Mouse (Mus musculus) liver, postnatal 0 days (tissue): ENCODE results near the gene Cep128. TPM values are rescaled to one million over a fixed set of nuclear protein-coding genes. Genes with fewer than 3 reads are reported as not detected.

ENCODE experiments used
- ATAC-seq: fragments of 200-750 bp; cut with Nextera tagmentation; 2 replicates; pipeline ENCODE4 v1.8.0; 2017; ENCODE audit warnings: mild to moderate bottlenecking, moderate library complexity
- DNase-seq: peaks from one replicate; pipeline ENCODE4 v3.0.0-alpha.2; 2016
- H3K27ac ChIP-seq: fragments of 300-500 bp; sonication (generic); 2 replicates; pipeline ENCODE4 v1.5.1; 2014; ENCODE audit warnings: antibody characterized with exemption, moderate library complexity, mild to moderate bottlenecking, low read depth
- H3K27me3 ChIP-seq: fragments of 300-500 bp; sonication (generic); 2 replicates; pipeline ENCODE4 v1.6.1; 2014; ENCODE audit warnings: low read length, control low read depth, mixed read lengths; ENCODE audit not compliant: insufficient read depth
- H3K36me3 ChIP-seq: fragments of 300-500 bp; sonication (generic); replicated peaks from 2 replicates; pipeline ENCODE4 v1.6.1; 2014; ENCODE audit warnings: mild to moderate bottlenecking, control low read depth, low read length, moderate library complexity, mixed read lengths; ENCODE audit not compliant: insufficient read depth
- H3K4me1 ChIP-seq: fragments of 300-500 bp; sonication (generic); 2 replicates; pipeline ENCODE4 v1.6.1; 2014; ENCODE audit warnings: antibody characterized with exemption, mild to moderate bottlenecking, control low read depth; ENCODE audit not compliant: insufficient read depth
- H3K4me2 ChIP-seq: fragments of 300-500 bp; sonication (generic); 2 replicates; pipeline ENCODE4 v1.6.1; 2014; ENCODE audit warnings: low read depth, mild to moderate bottlenecking, low read length, moderate library complexity, mixed read lengths
- H3K4me3 ChIP-seq: fragments of 300-500 bp; sonication (generic); 2 replicates; pipeline ENCODE4 v1.5.1; 2014; ENCODE audit warnings: low read depth, low read length
- H3K9ac ChIP-seq: fragments of 300-500 bp; sonication (generic); replicated peaks from 2 replicates; pipeline ENCODE4 v1.6.1; 2014; ENCODE audit warnings: mild to moderate bottlenecking, moderate library complexity
- H3K9me3 ChIP-seq: fragments of 300-500 bp; sonication (generic); 2 replicates; pipeline ENCODE4 v1.6.1; 2016; ENCODE audit warnings: mild to moderate bottlenecking, control low read depth, low read length, mixed read lengths
- CTCF ChIP-seq: sonication (generic); IDR thresholded peaks from 2 replicates; pipeline ENCODE4 v1.5.1; 2016; ENCODE audit warnings: antibody characterized with exemption, low read depth
- EP300 ChIP-seq: IDR thresholded peaks from 2 replicates; pipeline ENCODE4 v1.6.1; 2016; ENCODE audit warnings: antibody characterized with exemption, low read depth, mild to moderate bottlenecking
- WGBS: fragments of 180-500 bp; shearing (Covaris S2); extraction: QIAGEN DNeasy Blood & Tissue Kit; methylation state at CpG from one replicate; pipeline ENCODE4 v1.1.7; 2014; ENCODE audit not compliant: insufficient replicate concordance; 5-methylcytosine and 5-hydroxymethylcytosine counted together
- polyA plus RNA-seq: library from polyadenylated mRNA; unstranded; fragments of >200 nt; fragmentation: Nextera tagmentation; extraction: Ambion mirVana; gene quantifications from 2 replicates; pipeline ENCODE4 v1.2.1, GENCODE M21; 2015

Gene Cep128
- polyA plus RNA-seq, 1 experiment from 2014 or later: 3.7 TPM

- no peaks in the 10 kb centered on the region for H3K36me3 ChIP-seq
- TF ChIP-seq EP300 (no peak), CTCF (no peak)
- ATAC-seq (no peak), DNase-seq (no peak)
- 68% methylated on average over 6 of the region's 6 CpGs for WGBS
- H3K4me3 ChIP-seq: no peak overlapping the region
- no peak overlapping the region for H3K27ac ChIP-seq
- no peak overlapping the region for H3K9ac ChIP-seq
- H3K27me3 ChIP-seq: no peaks in the 10 kb centered on the region
- H3K9me3 ChIP-seq: no peaks in the 10 kb centered on the region
- no peaks in the 10 kb centered on the region for H3K4me1 ChIP-seq
- H3K4me2 ChIP-seq: no peak overlapping the region
These were observed 371.2 kb downstream of the Cep128 start for GRCm38 (mm10) chr12:91013043-91013442.

GRCm38 (mm10) chr12:91012184-91012583, 372.0 kb downstream of the Cep128 start:
- Histone ChIP-seq H3K9me3 (no peaks in the 10 kb centered on the region), H3K27me3 (no peaks in the 10 kb centered on the region), H3K4me2 (no peak overlapping the region), H3K4me1 (no peaks in the 10 kb centered on the region), H3K4me3 (no peak overlapping the region), H3K27ac (no peak overlapping the region), H3K9ac (no peak overlapping the region), H3K36me3 (no peaks in the 10 kb centered on the region)
- DNase-seq: no peak
- ATAC-seq: no peak
- 68% methylated on average over 4 of the region's 4 CpGs for WGBS
- TF ChIP-seq CTCF: no peak
- no peak for TF ChIP-seq EP300

GRCm38 (mm10) chr12:91008736-91009135, 375.5 kb downstream of the Cep128 start:
- Histone ChIP-seq H3K4me2 (no peak overlapping the region), H3K4me1 (no peaks in the 10 kb centered on the region), H3K9ac (no peak overlapping the region), H3K9me3 (no peaks in the 10 kb centered on the region), H3K27ac (no peak overlapping the region), H3K27me3 (no peaks in the 10 kb centered on the region), H3K36me3 (no peaks in the 10 kb centered on the region), H3K4me3 (no peak overlapping the region)
- WGBS: 61% methylated on average over 5 of the region's 5 CpGs
- ATAC-seq (no peak), DNase-seq (no peak)
- no peak for TF ChIP-seq CTCF
- no peak for TF ChIP-seq EP300

- H3K4me1 ChIP-seq: no peaks in the 10 kb centered on the region
- DNase-seq: no peak
- H3K4me2 ChIP-seq: no peak overlapping the region
- ATAC-seq: no peak
- no peak overlapping the region for H3K27ac ChIP-seq
- H3K9ac ChIP-seq: no peak overlapping the region
- H3K27me3 ChIP-seq: no peaks in the 10 kb centered on the region
- no peaks in the 10 kb centered on the region for H3K9me3 ChIP-seq
- TF ChIP-seq EP300: no peak
- no peak for TF ChIP-seq CTCF
- H3K4me3 ChIP-seq: no peak overlapping the region
- no peaks in the 10 kb centered on the region for H3K36me3 ChIP-seq
- 48% methylated on average over 3 of the region's 3 CpGs for WGBS
These were observed 376.0 kb downstream of the Cep128 start for GRCm38 (mm10) chr12:91008170-91008569.

- DNase-seq: no peak
- H3K9ac ChIP-seq: no peak overlapping the region
- no peak overlapping the region for H3K4me2 ChIP-seq
- H3K36me3 ChIP-seq: no peaks in the 10 kb centered on the region
- H3K27me3 ChIP-seq: no peaks in the 10 kb centered on the region
- H3K27ac ChIP-seq: no peak overlapping the region
- no peak for ATAC-seq
- TF ChIP-seq EP300 (no peak), CTCF (no peak)
- H3K4me3 ChIP-seq: no peak overlapping the region
- no peaks in the 10 kb centered on the region for H3K4me1 ChIP-seq
- WGBS: 82% methylated on average over 4 of the region's 4 CpGs
- no peaks in the 10 kb centered on the region for H3K9me3 ChIP-seq
These were observed 386.7 kb downstream of the Cep128 start for GRCm38 (mm10) chr12:90997539-90997938.

GRCm38 (mm10) chr12:90993331-90993730, 390.9 kb downstream of the Cep128 start:
- no peak for DNase-seq
- Histone ChIP-seq H3K4me1 (no peaks in the 10 kb centered on the region), H3K9ac (no peak overlapping the region), H3K27me3 (no peaks in the 10 kb centered on the region), H3K9me3 (no peaks in the 10 kb centered on the region), H3K4me2 (no peak overlapping the region), H3K4me3 (no peak overlapping the region), H3K36me3 (no peaks in the 10 kb centered on the region), H3K27ac (no peak overlapping the region)
- 76% methylated on average over 2 of the region's 2 CpGs for WGBS
- TF ChIP-seq EP300 (no peak), CTCF (no peak)
- no peak for ATAC-seq

- DNase-seq: no peak
- Histone ChIP-seq H3K36me3 (no peaks in the 10 kb centered on the region), H3K27ac (no peak overlapping the region), H3K9me3 (no peaks in the 10 kb centered on the region), H3K4me3 (no peak overlapping the region), H3K27me3 (no peaks in the 10 kb centered on the region), H3K4me1 (no peaks in the 10 kb centered on the region), H3K4me2 (no peak overlapping the region), H3K9ac (no peak overlapping the region)
- TF ChIP-seq CTCF (no peak), EP300 (no peak)
- 88% methylated on average over 2 of the region's 2 CpGs for WGBS
- ATAC-seq: no peak
These were observed 396.4 kb downstream of the Cep128 start for GRCm38 (mm10) chr12:90987782-90988181.
